Mouse (Mus musculus) stomach, embryonic 15.5 days (tissue): ENCODE data around the gene Ciapin1. TPM values are rescaled to one million over a fixed set of nuclear protein-coding genes. Genes with fewer than 3 reads are reported as not detected.
A peak's percentile ranks its signal among the peaks of the same experiment; 100 is the strongest.
"Not testable (repeated sequence)": the region's sequence is repeated elsewhere in the genome, so short reads cannot be mapped to it uniquely, and the experiment has no call there.

ENCODE experiments used
- ATAC-seq: fragments of 200-750 bp; cut with Nextera tagmentation; 2 replicates; pipeline ENCODE4 v1.8.0; 2017; ENCODE audit warnings: low read depth, moderate number of reproducible peaks, moderate TSS enrichment; ENCODE audit not compliant: insufficient read depth, low FRiP score
- H3K27ac ChIP-seq: fragments of 300-500 bp; sonication (generic); 2 replicates; pipeline ENCODE4 v1.5.1; 2015; ENCODE audit warnings: mild to moderate bottlenecking, inconsistent platforms
- H3K27me3 ChIP-seq: fragments of 300-500 bp; sonication (generic); replicated peaks from 2 replicates; pipeline ENCODE4 v1.6.1; 2015; ENCODE audit warnings: inconsistent platforms
- H3K36me3 ChIP-seq: fragments of 300-500 bp; sonication (generic); 2 replicates; pipeline ENCODE4 v1.6.1; 2015; ENCODE audit warnings: inconsistent platforms
- H3K4me1 ChIP-seq: fragments of 300-500 bp; sonication (generic); 2 replicates; pipeline ENCODE4 v1.6.1; 2015; ENCODE audit warnings: inconsistent platforms
- H3K4me2 ChIP-seq: fragments of 300-500 bp; sonication (generic); 2 replicates; pipeline ENCODE4 v1.6.1; 2015; ENCODE audit warnings: mild to moderate bottlenecking, inconsistent platforms
- H3K4me3 ChIP-seq: fragments of 300-500 bp; sonication (generic); replicated peaks from 2 replicates; pipeline ENCODE4 v1.5.1; 2015; ENCODE audit warnings: inconsistent platforms
- H3K9ac ChIP-seq: fragments of 300-500 bp; sonication (generic); 2 replicates; pipeline ENCODE4 v1.6.1; 2015; ENCODE audit warnings: inconsistent platforms
- H3K9me3 ChIP-seq: fragments of 300-500 bp; sonication (generic); 2 replicates; pipeline ENCODE4 v1.6.1; 2016; ENCODE audit warnings: inconsistent platforms
- WGBS: fragments of 180-500 bp; shearing (Covaris S2); methylation state at CpG from one replicate; pipeline ENCODE4 v1.1.7; 2015; 5-methylcytosine and 5-hydroxymethylcytosine counted together
- polyA plus RNA-seq: library from polyadenylated mRNA; unstranded; fragments of >200 nt; fragmentation: Nextera tagmentation; extraction: Ambion mirVana; gene quantifications from 2 replicates; pipeline ENCODE4 v1.2.1, GENCODE M21; 2015

Ciapin1 gene
- polyA plus RNA-seq, 1 experiment from 2014 or later, result 89.4 TPM

- no peaks in the 10 kb centered on the region for H3K4me1 ChIP-seq
- H3K36me3 ChIP-seq, result peaks cover 62% of the 10 kb centered on the region
- H3K4me2 ChIP-seq, result no peak overlapping the region
- no peaks in the 10 kb centered on the region for H3K27me3 ChIP-seq
- WGBS, result 92% methylated on average over 5 of the region's 5 CpGs
- no peak overlapping the region for H3K27ac ChIP-seq
- H3K9ac ChIP-seq, result no peak overlapping the region
- no peak for ATAC-seq
- no peak overlapping the region for H3K4me3 ChIP-seq
- H3K9me3 ChIP-seq, result no peaks in the 10 kb centered on the region
These were observed 11.9 kb upstream of the Ciapin1 start for GRCm38 (mm10) chr8:94850049-94850448.

DNA sequence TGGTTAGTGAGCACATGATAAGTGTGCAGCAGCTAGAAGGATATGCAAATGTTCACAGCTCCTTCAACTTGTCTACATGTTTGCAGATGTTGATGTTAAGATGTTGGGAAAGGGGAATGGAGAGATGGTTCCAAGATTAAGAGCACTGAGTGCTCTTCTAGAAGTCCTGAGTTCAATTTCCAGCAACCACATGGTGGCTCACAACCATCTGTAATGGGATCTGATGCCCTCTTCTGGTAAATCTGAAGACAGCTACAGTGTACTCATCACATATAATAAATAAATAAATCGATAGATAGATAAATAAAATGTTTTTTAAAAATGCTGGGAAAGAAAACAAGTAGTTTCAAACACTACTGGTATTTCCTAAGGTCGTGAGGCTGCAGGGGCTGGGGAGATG is 3.0 kb upstream of the Ciapin1 start:
- Histone ChIP-seq H3K9me3 (no peaks in the 10 kb centered on the region), H3K27ac (no peak overlapping the region), H3K4me1 (peaks cover 7% of the 10 kb centered on the region), H3K4me3 (no peak overlapping the region), H3K9ac (no peak overlapping the region), H3K4me2 (no peak overlapping the region), H3K27me3 (no peaks in the 10 kb centered on the region), H3K36me3 (0 out of 2 replicates have a peak, but pooled peaks cover 16% of the 10 kb centered on the region)
- no peak for ATAC-seq
- WGBS, result 48% methylated on average over 2 of the region's 2 CpGs

GRCm38 (mm10) chr8:94838600-94838999 is 442 bp upstream of the Ciapin1 start:
- no peaks in the 10 kb centered on the region for H3K9me3 ChIP-seq
- H3K36me3 ChIP-seq, result no peaks in the 10 kb centered on the region
- H3K4me2 ChIP-seq, result peak overlapping the region; percentile 57
- H3K27ac ChIP-seq, result peak overlapping the region; percentile 93
- H3K9ac ChIP-seq, result peak overlapping the region; percentile 99
- WGBS, result under 1% methylated on average over 24 of the region's 24 CpGs
- H3K4me1 ChIP-seq, result peaks cover 7% of the 10 kb centered on the region
- ATAC-seq, result peak; percentile 62
- no peaks in the 10 kb centered on the region for H3K27me3 ChIP-seq
- peak overlapping the region; percentile 99 for H3K4me3 ChIP-seq

DNA sequence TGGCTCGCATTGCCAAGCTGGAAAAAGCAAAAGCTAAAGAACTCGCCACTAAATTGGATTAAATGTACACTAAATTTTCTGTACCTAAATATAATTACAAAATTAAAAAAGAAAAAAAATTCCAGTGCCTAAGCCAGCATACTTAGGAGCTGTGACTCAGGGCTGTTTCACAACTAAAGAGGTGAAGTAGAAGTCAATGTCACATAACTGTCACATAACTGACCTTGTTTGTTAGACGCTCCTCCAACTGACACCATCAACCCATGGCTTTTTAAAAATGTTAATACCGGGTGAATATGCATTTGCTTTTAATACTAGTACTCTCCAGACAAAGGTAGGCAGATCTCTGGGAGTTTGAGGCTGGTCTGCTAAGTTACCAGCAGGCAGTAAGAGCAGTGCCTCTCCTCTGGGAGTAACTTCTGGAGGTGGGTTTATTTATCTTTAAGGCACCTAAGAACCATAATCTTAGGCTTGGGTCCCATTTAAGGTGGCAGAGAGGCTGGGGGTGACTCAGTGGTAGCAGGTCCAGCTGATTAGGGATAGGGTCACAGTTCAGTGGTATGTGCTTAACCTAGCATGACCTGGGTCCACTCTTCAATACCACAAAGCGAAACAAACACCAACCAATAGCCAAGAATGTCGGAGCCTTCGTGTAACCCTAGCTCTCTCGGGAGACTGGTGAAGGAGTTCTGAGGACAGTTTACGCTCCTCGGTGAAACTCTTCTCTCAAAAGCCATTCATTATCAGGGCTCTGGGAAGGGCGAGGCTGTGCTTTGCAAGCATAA is 1.5 kb downstream of the Ciapin1 start:
- Histone ChIP-seq H3K36me3 (peaks cover 3% of the 10 kb centered on the region; the same call in 1 of the 2 replicates), H3K4me1 (peaks cover 7% of the 10 kb centered on the region), H3K4me2 (peak overlapping the region; percentile 87), H3K9me3 (no peaks in the 10 kb centered on the region), H3K27me3 (no peaks in the 10 kb centered on the region), H3K4me3 (peak overlapping the region; percentile 99), H3K27ac (no peak overlapping the region), H3K9ac (no peak overlapping the region)
- no peak for ATAC-seq
- whole genome bisulfite sequencing, result 61% methylated on average over 11 of the region's 11 CpGs

DNA sequence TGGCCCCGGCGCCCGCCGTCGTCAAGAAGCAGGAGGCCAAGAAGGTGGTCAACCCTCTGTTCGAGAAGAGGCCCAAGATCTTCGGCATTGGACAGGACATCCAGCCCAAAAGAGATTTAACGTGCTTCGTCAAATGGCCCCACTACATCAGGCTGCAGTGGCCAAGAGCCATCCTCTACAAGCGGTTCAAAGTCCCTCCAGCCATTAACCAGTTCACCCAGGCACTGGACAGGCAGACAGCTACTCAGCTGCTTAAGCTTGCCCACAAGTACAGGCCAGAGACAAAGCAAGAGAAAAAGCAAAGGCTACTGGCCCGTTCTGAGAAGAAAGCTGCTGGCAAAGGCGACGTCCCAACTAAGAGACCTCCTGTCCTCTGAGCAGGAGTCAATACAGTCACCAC is 2.4 kb downstream of the Ciapin1 start:
- H3K4me2 ChIP-seq, H3K4me3 ChIP-seq, H3K9ac ChIP-seq, H3K27me3 ChIP-seq, H3K27ac ChIP-seq, H3K9me3 ChIP-seq, H3K36me3 ChIP-seq, H3K4me1 ChIP-seq, ATAC-seq: not testable (repeated sequence)
- WGBS, result 92% methylated on average over 13 of the region's 13 CpGs

DNA sequence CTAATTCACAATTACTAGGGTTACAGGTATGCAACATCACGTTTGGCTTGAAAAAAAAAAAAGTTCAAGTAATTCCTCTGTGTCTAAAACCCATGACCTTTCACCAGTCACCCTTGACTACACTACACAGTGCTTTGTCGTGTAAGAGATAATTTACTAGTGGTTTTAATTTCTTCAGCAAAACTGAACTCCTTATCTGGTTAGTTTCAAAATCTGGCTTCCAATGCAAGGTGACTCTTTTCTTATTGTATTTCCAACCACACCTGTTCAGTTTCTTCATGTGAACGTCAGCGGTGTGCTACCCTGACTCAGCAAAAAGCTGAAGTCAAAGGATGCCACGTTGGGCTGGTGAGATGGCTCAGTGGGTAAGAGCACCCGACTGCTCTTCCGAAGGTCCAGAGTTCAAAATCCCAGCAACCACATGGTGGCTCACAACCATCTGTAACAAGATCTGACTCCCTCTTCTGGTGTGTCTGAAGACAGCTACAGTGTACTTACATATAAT is 4.2 kb downstream of the Ciapin1 start:
- WGBS, result 64% methylated on average over 7 of the region's 7 CpGs
- ATAC-seq, H3K9me3 ChIP-seq, H3K27ac ChIP-seq, H3K4me1 ChIP-seq, H3K9ac ChIP-seq, H3K36me3 ChIP-seq, H3K27me3 ChIP-seq, H3K4me2 ChIP-seq, H3K4me3 ChIP-seq: not testable (repeated sequence)

- ATAC-seq, result no peak
- Histone ChIP-seq H3K4me3 (no peak overlapping the region), H3K27me3 (no peaks in the 10 kb centered on the region), H3K27ac (no peak overlapping the region), H3K9ac (no peak overlapping the region), H3K4me2 (no peak overlapping the region), H3K9me3 (no peaks in the 10 kb centered on the region), H3K36me3 (peaks cover 29% of the 10 kb centered on the region), H3K4me1 (no peaks in the 10 kb centered on the region)
- WGBS, result 85% methylated on average over 6 of the region's 6 CpGs
These were observed 9.9 kb downstream of the Ciapin1 start for GRCm38 (mm10) chr8:94828284-94828683.

DNA sequence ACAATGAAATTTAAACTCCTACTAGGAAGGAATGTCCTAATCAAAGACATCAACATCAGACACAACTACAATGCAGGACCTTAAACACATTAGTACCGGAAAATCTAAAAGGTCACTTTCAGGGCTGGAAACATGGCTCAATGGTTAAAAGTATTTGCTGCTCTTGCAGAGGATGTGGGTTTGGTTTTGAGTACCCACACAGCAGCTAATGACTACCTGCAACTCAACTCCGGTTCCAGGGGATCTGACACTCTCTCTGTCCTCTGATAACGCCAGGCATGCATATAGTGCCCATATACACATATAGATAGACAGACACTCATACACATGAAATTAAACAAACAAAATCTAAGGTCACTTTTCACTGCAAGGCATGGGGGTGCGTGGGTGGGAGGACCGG is 11.9 kb downstream of the Ciapin1 start:
- ATAC-seq, result no peak
- no peaks in the 10 kb centered on the region for H3K9me3 ChIP-seq
- no peak overlapping the region for H3K9ac ChIP-seq
- no peak overlapping the region for H3K4me2 ChIP-seq
- no peaks in the 10 kb centered on the region for H3K4me1 ChIP-seq
- WGBS, result 94% methylated on average over 5 of the region's 5 CpGs
- H3K27ac ChIP-seq, result no peak overlapping the region
- no peak overlapping the region for H3K4me3 ChIP-seq
- peaks cover 38% of the 10 kb centered on the region for H3K36me3 ChIP-seq
- H3K27me3 ChIP-seq, result no peaks in the 10 kb centered on the region

GRCm38 (mm10) chr8:94825170-94825569 is 13.0 kb downstream of the Ciapin1 start:
- no peak overlapping the region for H3K4me3 ChIP-seq
- no peak overlapping the region for H3K4me2 ChIP-seq
- H3K9me3 ChIP-seq, result no peaks in the 10 kb centered on the region
- H3K36me3 ChIP-seq, result peaks cover 42% of the 10 kb centered on the region
- H3K27ac ChIP-seq, result no peak overlapping the region
- H3K27me3 ChIP-seq, result no peaks in the 10 kb centered on the region
- ATAC-seq, result no peak
- 88% methylated on average over 6 of the region's 6 CpGs for WGBS
- no peak overlapping the region for H3K9ac ChIP-seq
- H3K4me1 ChIP-seq, result no peaks in the 10 kb centered on the region

DNA sequence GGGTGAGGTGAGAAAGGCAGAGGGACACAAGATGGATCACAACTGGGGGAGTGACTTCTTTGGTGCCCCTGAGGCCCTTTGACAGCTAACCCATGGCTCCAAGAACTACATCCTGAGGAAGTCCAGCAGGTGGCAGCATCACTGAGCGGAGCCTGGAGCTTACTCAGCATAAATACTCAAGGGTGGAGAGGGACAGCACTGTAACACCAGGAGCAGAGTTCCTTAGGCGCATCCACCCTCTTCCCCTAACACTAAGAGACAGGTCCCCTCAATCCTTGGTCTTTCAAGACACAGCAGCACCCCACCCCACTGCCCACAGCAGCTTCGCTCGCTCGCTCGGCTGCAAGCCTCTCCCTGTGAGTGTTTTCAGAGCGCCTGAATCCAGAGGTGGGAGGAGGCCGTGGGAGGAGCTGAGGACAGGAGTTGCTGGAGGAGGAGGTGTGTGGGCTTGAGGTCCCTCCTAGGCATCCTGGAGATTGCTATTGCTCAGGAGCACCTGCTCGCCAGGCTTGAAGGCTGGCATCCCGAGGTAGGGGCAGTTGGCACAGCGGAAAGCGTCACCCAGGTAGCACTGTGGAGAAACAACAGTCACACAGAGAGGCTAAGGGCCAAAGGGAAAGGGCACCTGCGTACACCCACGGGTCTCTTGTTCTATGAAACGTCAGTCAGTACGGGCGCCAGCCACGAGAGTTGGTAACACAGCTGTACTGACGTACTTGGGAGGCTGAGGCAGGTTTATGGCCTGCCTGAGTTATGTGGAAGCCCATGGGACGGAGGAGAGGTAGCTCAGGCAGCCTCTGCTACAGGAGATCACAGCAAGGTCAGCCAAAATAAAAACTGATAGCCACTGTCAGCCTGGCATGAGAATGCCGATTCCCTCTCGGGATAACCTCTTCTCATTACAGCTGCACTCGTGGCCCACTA is 15.3 kb downstream of the Ciapin1 start:
- H3K4me1 ChIP-seq, result no peaks in the 10 kb centered on the region
- no peak overlapping the region for H3K4me2 ChIP-seq
- no peak overlapping the region for H3K9ac ChIP-seq
- peak; percentile 74 for ATAC-seq
- peaks cover 38% of the 10 kb centered on the region for H3K36me3 ChIP-seq
- 76% methylated on average over 23 of the region's 23 CpGs for WGBS
- no peaks in the 10 kb centered on the region for H3K9me3 ChIP-seq
- H3K27me3 ChIP-seq, result no peaks in the 10 kb centered on the region
- no peak overlapping the region for H3K4me3 ChIP-seq
- H3K27ac ChIP-seq, result no peak overlapping the region

- H3K9ac ChIP-seq, result no peak overlapping the region
- no peak for ATAC-seq
- H3K4me3 ChIP-seq, result no peak overlapping the region
- H3K36me3 ChIP-seq, result peaks cover 38% of the 10 kb centered on the region
- no peaks in the 10 kb centered on the region for H3K4me1 ChIP-seq
- no peak overlapping the region for H3K4me2 ChIP-seq
- H3K27me3 ChIP-seq, result no peaks in the 10 kb centered on the region
- WGBS, result 88% methylated on average over 2 of the region's 2 CpGs
- no peak overlapping the region for H3K27ac ChIP-seq
- no peaks in the 10 kb centered on the region for H3K9me3 ChIP-seq
These were observed 16.8 kb downstream of the Ciapin1 start for GRCm38 (mm10) chr8:94821381-94821780.

DNA sequence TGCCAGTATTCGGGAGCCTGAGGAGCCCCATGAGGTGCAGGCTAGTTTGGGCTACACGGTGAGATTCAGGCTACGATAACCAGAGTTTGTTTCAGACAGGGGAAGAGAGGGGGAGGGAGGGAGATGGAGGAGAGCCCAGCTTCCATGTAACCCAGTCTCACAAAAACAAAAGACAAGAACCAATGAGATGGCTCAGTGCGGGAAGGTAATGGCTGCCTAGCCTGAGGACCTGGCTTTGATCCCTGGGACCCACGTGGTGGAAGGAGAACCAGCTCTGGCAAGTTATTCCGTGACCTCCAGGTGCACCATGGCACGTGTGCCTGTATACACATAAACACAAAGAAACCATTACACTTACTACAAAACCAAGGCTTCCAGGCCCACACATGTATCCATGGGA is 17.6 kb downstream of the Ciapin1 start:
- peaks cover 36% of the 10 kb centered on the region for H3K36me3 ChIP-seq
- no peak for ATAC-seq
- no peak overlapping the region for H3K27ac ChIP-seq
- no peak overlapping the region for H3K4me2 ChIP-seq
- no peak overlapping the region for H3K9ac ChIP-seq
- H3K4me1 ChIP-seq, result no peaks in the 10 kb centered on the region
- H3K9me3 ChIP-seq, result no peaks in the 10 kb centered on the region
- 83% methylated on average over 7 of the region's 7 CpGs for WGBS
- H3K27me3 ChIP-seq, result no peaks in the 10 kb centered on the region
- no peak overlapping the region for H3K4me3 ChIP-seq
